Mouse (Mus musculus): ENCODE measurements around the gene Lef1. TPM values are rescaled to one million over a fixed set of nuclear protein-coding genes. Genes with fewer than 3 reads are reported as not detected.

The Lef1 gene
- total and polyA plus RNA-seq, 3 experiments = 0.18 to 0.54 TPM; not detected in 1

DNA sequence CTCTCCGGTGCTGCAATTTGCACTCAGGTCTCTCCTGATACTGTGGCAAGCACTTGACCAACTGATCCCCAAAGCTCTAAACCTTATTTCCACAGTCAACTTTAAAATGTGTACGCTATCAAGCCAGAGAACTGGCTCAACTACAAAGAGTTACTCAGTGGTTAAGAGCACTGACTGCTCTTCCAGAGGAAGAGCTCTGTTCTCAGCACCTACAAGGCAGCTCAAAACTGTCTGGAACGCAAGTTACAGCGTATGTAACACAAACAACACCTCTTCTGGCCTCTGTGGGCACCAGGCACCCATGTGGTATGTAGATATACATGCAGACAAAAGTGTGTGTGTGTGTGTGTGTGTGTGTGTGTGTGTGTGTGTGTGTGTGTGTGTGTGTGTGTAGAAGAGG is 57.5 kb downstream of the Lef1 start:
- TF ChIP-seq POLR2AphosphoS5 (IDR thresholded peaks at IDR 0.05; ENCODE audit: borderline replicate concordance, low read depth, low read length) (no peak), RAD21 (IDR thresholded peaks at IDR 0.05; ENCODE audit: low read depth, low read length) (no peak), UBTF (IDR thresholded peaks at IDR 0.05; ENCODE audit: borderline replicate concordance, insufficient read depth, low read depth, low read length) (no peak), ETS1 (IDR thresholded peaks at IDR 0.05; ENCODE audit: low read depth, low read length) (no peak), MAZ (IDR thresholded peaks at IDR 0.05; ENCODE audit: low read depth, low read length) (no peak), POLR2A (IDR thresholded peaks at IDR 0.05; ENCODE audit: control insufficient read depth in 1 of 2, insufficient read depth in 1 of 2, low read depth in 1 of 2, low read length in 2 of 2, poor library complexity in 1 of 2) (no peak)
- H3K79me2 ChIP-seq (ENCODE audit: control insufficient read depth, insufficient read depth, low read length, poor library complexity) = no peaks in the 10 kb centered on the region
- H3K4me3 ChIP-seq (ENCODE audit: control insufficient read depth in 1 of 2, insufficient read depth in 1 of 2, low read depth in 2 of 2, low read length in 2 of 2) = no peak overlapping the region
- no peak overlapping the region for H3K9ac ChIP-seq (ENCODE audit: control insufficient read depth, low read depth, low read length, poor library complexity, severe bottlenecking)
- DNase-seq (ENCODE audit: low read depth, low spot score) = no peak
- H3K27ac ChIP-seq (ENCODE audit: control insufficient read depth, low read depth, low read length) = no peak overlapping the region
- no peaks in the 10 kb centered on the region for H3K9me3 ChIP-seq (replicated peaks; ENCODE audit: insufficient read depth, low read length)
- H3K27me3 ChIP-seq (ENCODE audit: control insufficient read depth in 1 of 2, insufficient read depth in 2 of 2, low read length in 2 of 2) = no peaks in the 10 kb centered on the region; a peak in 1 of 4 replicates
- no peaks in the 10 kb centered on the region for H3K36me3 ChIP-seq (ENCODE audit: control insufficient read depth in 1 of 2, insufficient read depth in 2 of 2, low read length in 2 of 2)
- H3K4me1 ChIP-seq (ENCODE audit: control insufficient read depth in 1 of 2, insufficient read depth in 2 of 2, low read length in 2 of 2) = no peaks in the 10 kb centered on the region

DNA sequence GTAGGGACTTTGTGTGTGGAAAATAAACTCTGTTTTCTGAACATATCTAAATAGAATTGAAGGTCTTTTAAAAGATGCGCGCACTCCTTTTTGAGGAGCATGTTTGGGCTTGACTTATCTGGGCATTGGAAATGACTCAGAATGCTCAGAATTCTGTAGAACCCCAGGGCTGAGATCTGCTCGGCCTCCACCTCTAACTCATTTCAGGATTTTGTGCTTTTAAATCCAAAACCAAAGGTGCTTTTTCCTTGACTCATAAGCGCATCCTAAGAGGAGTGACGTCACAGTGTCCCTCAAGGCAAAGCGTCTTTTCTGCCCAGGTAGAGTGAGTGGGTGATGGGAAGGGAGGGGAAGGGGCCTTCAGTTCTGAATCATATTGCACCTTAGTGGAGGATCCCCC is 58.9 kb downstream of the Lef1 start:
- TF ChIP-seq ETS1 (IDR thresholded peaks at IDR 0.05; ENCODE audit: low read depth, low read length) = no peak
- no peak for TF ChIP-seq MYB (IDR thresholded peaks at IDR 0.05; ENCODE audit: low read depth, low read length)
- TF ChIP-seq JUND (IDR thresholded peaks at IDR 0.05; ENCODE audit: low read depth, low read length) = no peak
- TF ChIP-seq TAL1 (IDR thresholded peaks at IDR 0.05; ENCODE audit: low read length) = no peak
- TF ChIP-seq GATA1 (IDR thresholded peaks at IDR 0.05; ENCODE audit: low read depth, low read length) = no peak
- no peak for TF ChIP-seq HCFC1 (IDR thresholded peaks at IDR 0.05; ENCODE audit: low read depth, low read length)
- TF ChIP-seq ZKSCAN1 (IDR thresholded peaks at IDR 0.05; ENCODE audit: low read depth, low read length) = no peak
- TF ChIP-seq SMC3 (IDR thresholded peaks at IDR 0.05; ENCODE audit: low read depth, low read length) = no peak
- no peak for TF ChIP-seq POLR2A (IDR thresholded peaks at IDR 0.05; ENCODE audit: control insufficient read depth in 1 of 2, insufficient read depth in 1 of 2, low read depth in 1 of 2, low read length in 2 of 2, poor library complexity in 1 of 2)
- no peak for TF ChIP-seq CHD2 (IDR thresholded peaks at IDR 0.05; ENCODE audit: low read length)
- DNase-seq (ENCODE audit: low read depth, low spot score) = no peak
- no peaks in the 10 kb centered on the region for H3K27me3 ChIP-seq (ENCODE audit: control insufficient read depth in 1 of 2, insufficient read depth in 2 of 2, low read length in 2 of 2)
- no peaks in the 10 kb centered on the region for H3K4me1 ChIP-seq (ENCODE audit: control insufficient read depth in 1 of 2, insufficient read depth in 2 of 2, low read length in 2 of 2)
- H3K9ac ChIP-seq (ENCODE audit: control insufficient read depth, low read depth, low read length, poor library complexity, severe bottlenecking) = no peak overlapping the region
- H3K9me3 ChIP-seq (replicated peaks; ENCODE audit: insufficient read depth, low read length) = no peaks in the 10 kb centered on the region
- no peaks in the 10 kb centered on the region for H3K79me2 ChIP-seq (ENCODE audit: control insufficient read depth, insufficient read depth, low read length, poor library complexity)
- no peak overlapping the region for H3K27ac ChIP-seq (ENCODE audit: control insufficient read depth, low read depth, low read length)
- H3K4me3 ChIP-seq (ENCODE audit: control insufficient read depth in 1 of 2, insufficient read depth in 1 of 2, low read depth in 2 of 2, low read length in 2 of 2) = no peak overlapping the region
- H3K36me3 ChIP-seq (ENCODE audit: control insufficient read depth in 1 of 2, insufficient read depth in 2 of 2, low read length in 2 of 2) = no peaks in the 10 kb centered on the region

DNA sequence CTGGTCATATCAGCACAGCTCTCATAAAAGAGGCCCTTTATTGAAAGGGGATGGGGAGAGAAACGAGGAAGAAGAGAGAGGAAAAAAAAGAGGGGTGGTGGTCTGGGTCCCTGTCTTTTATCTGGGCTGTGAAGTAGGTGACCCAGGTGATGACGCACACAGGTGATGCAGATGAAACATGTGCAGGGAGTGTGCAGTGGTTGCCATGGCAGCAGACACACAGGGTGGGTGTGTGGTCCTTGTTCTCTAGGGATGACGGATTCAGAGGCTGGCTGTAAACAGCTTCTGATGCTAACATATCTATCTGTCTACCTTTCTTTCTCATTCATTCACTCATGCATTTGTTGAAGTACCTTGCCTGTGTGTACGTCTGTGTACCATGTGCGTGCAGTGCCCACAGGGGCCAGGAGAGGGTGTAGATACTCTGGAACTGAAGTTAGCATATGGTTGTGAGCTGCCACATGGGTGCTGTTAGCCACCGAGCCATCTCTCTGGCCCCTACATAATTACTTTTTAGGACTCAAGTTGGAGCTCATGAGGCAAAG is 59.9 kb downstream of the Lef1 start:
- Histone ChIP-seq H3K9me3 (replicated peaks; ENCODE audit: insufficient read depth, low read length) (no peaks in the 10 kb centered on the region), H3K36me3 (ENCODE audit: control insufficient read depth in 1 of 2, insufficient read depth in 2 of 2, low read length in 2 of 2) (no peaks in the 10 kb centered on the region), H3K4me3 (ENCODE audit: control insufficient read depth in 1 of 2, insufficient read depth in 1 of 2, low read depth in 2 of 2, low read length in 2 of 2) (no peak overlapping the region), H3K79me2 (ENCODE audit: control insufficient read depth, insufficient read depth, low read length, poor library complexity) (no peaks in the 10 kb centered on the region), H3K4me1 (ENCODE audit: control insufficient read depth in 1 of 2, insufficient read depth in 2 of 2, low read length in 2 of 2) (no peaks in the 10 kb centered on the region), H3K27ac (ENCODE audit: control insufficient read depth, low read depth, low read length) (no peak overlapping the region), H3K9ac (ENCODE audit: control insufficient read depth, low read depth, low read length, poor library complexity, severe bottlenecking) (no peak overlapping the region), H3K27me3 (ENCODE audit: control insufficient read depth in 1 of 2, insufficient read depth in 2 of 2, low read length in 2 of 2) (no peaks in the 10 kb centered on the region)
- TF ChIP-seq USF1 (IDR thresholded peaks at IDR 0.05; ENCODE audit: low read depth, low read length) (no peak), RCOR1 (IDR thresholded peaks at IDR 0.05; ENCODE audit: low read depth, low read length) (no peak), KAT2A (conservative IDR thresholded peaks at IDR 0.05; ENCODE audit: low read depth, low read length) (no peak), MAFK (IDR thresholded peaks at IDR 0.05; ENCODE audit: borderline replicate concordance, low read depth, low read length) (no peak), ZNF384 (IDR thresholded peaks at IDR 0.05; ENCODE audit: low read depth, low read length) (no peak), ETS1 (IDR thresholded peaks at IDR 0.05; ENCODE audit: low read depth, low read length) (no peak), POLR2AphosphoS5 (IDR thresholded peaks at IDR 0.05; ENCODE audit: borderline replicate concordance, low read depth, low read length) (no peak), MYB (IDR thresholded peaks at IDR 0.05; ENCODE audit: low read depth, low read length) (no peak), GATA1 (IDR thresholded peaks at IDR 0.05; ENCODE audit: low read depth, low read length) (no peak), JUND (IDR thresholded peaks at IDR 0.05; ENCODE audit: low read depth, low read length) (no peak), E2F4 (IDR thresholded peaks at IDR 0.05; ENCODE audit: borderline replicate concordance, low read depth, low read length) (no peak), ZMIZ1 (IDR thresholded peaks at IDR 0.05; ENCODE audit: low read depth, low read length) (no peak), NRF1 (IDR thresholded peaks at IDR 0.05; ENCODE audit: insufficient read depth, low read depth, low read length, poor library complexity, severe bottlenecking) (no peak), MAX (IDR thresholded peaks at IDR 0.05; ENCODE audit: low read length) (no peak), ZC3H11A (IDR thresholded peaks at IDR 0.05; ENCODE audit: low read depth, low read length) (no peak), MXI1 (IDR thresholded peaks at IDR 0.05; ENCODE audit: low read depth, low read length) (no peak), CHD2 (IDR thresholded peaks at IDR 0.05; ENCODE audit: low read length) (no peak)
- DNase-seq (ENCODE audit: low read depth, low spot score) = no peak

All from MEL (cell line).